Mouse (Mus musculus) G1E (cell line): ENCODE data around the gene Cxcl5.

Experiments
- CTCF ChIP-seq: IDR thresholded peaks from 2 replicates; pipeline ENCODE4 v1.5.1; 2012; ENCODE audit warnings: low read depth, low read length, inconsistent platforms, mixed read lengths
- GATA1 ChIP-seq: IDR thresholded peaks from 2 replicates; pipeline ENCODE4 v1.6.1; 2012; ENCODE audit warnings: borderline replicate concordance, low read length, inconsistent platforms, mixed read lengths
- POLR2AphosphoS5 ChIP-seq: IDR thresholded peaks from 2 replicates; pipeline ENCODE4 v1.6.1; 2012; ENCODE audit warnings: low read depth, low read length, inconsistent platforms; ENCODE audit not compliant: insufficient replicate concordance
- TAL1 ChIP-seq: conservative IDR thresholded peaks from 2 replicates; pipeline ENCODE4 v1.6.1; 2012; ENCODE audit warnings: low read depth, low read length, inconsistent platforms, mixed read lengths

DNA sequence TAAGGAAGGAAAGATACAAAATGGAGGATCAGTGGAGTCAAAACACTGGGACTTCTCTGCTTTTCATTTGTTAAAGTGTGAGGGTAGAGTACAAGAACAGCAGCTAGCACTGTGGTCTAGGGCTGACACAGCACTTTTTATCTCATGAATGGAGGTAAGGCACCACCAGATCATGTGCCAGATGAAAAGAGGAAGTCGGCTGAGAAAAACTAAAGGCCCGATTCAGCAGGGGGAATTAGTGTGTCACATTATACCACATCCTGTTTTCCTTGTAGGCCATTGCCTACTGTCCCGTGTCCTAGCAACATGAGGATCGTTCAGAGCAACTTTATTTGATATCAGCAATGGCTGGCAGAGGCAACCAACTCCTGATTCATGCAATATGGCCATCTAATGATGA lies 17.1 kb upstream of the Cxcl5 start:
- TF ChIP-seq CTCF (no peak), TAL1 (0 out of 2 replicates have a peak, but pooled peaks have one; percentile 13), GATA1 (no peak), POLR2AphosphoS5 (no peak)
